Mouse (Mus musculus) embryonic facial prominence, embryonic 13.5 days (tissue): ENCODE measurements around the gene Bmpr2. TPM values are rescaled to one million over a fixed set of nuclear protein-coding genes. Genes with fewer than 3 reads are reported as not detected.

Experiments used
- ATAC-seq: fragments of 200-750 bp; cut with Nextera tagmentation; 2 replicates; pipeline ENCODE4 v1.8.0; 2017; ENCODE audit warnings: low read depth; ENCODE audit not compliant: insufficient number of reproducible peaks, insufficient read depth, low FRiP score, low TSS enrichment
- H3K27ac ChIP-seq: fragments of 300-500 bp; sonication (generic); 2 replicates; pipeline ENCODE4 v1.5.1; 2015; ENCODE audit warnings: moderate library complexity, mild to moderate bottlenecking, inconsistent platforms
- H3K27me3 ChIP-seq: fragments of 300-500 bp; sonication (generic); 2 replicates; pipeline ENCODE4 v1.6.1; 2015; ENCODE audit warnings: mild to moderate bottlenecking, inconsistent platforms
- H3K36me3 ChIP-seq: fragments of 300-500 bp; sonication (generic); 2 replicates; pipeline ENCODE4 v1.6.1; 2015; ENCODE audit warnings: mild to moderate bottlenecking, inconsistent platforms
- H3K4me1 ChIP-seq: fragments of 300-500 bp; sonication (generic); 2 replicates; pipeline ENCODE4 v1.6.1; 2015; ENCODE audit warnings: inconsistent platforms
- H3K4me2 ChIP-seq: fragments of 300-500 bp; sonication (generic); 2 replicates; pipeline ENCODE4 v1.6.1; 2015; ENCODE audit warnings: moderate library complexity, mild to moderate bottlenecking, inconsistent platforms
- H3K4me3 ChIP-seq: fragments of 300-500 bp; sonication (generic); 2 replicates; pipeline ENCODE4 v1.5.1; 2015; ENCODE audit warnings: mild to moderate bottlenecking, inconsistent platforms
- H3K9ac ChIP-seq: fragments of 300-500 bp; sonication (generic); 2 replicates; pipeline ENCODE4 v1.6.1; 2015; ENCODE audit warnings: mild to moderate bottlenecking, inconsistent platforms
- H3K9me3 ChIP-seq: fragments of 300-500 bp; sonication (generic); 2 replicates; pipeline ENCODE4 v1.6.1; 2016; ENCODE audit warnings: inconsistent platforms
- WGBS: fragments of 180-500 bp; shearing (Covaris S2); methylation state at CpG from one replicate; pipeline ENCODE4 v1.1.7; 2015; ENCODE audit warnings: mixed read lengths; 5-methylcytosine and 5-hydroxymethylcytosine counted together
- polyA plus RNA-seq: library from polyadenylated mRNA; unstranded; fragments of >200 nt; fragmentation: Nextera tagmentation; extraction: Ambion mirVana; gene quantifications from 2 replicates; pipeline ENCODE4 v1.2.1, GENCODE M21; 2015

Bmpr2 gene
- polyA plus RNA-seq, 1 experiment from 2014 or later, result 10.5 TPM

GRCm38 (mm10) chr1:59901082-59901876 lies 138.1 kb downstream of the Bmpr2 start:
- WGBS, result 90% methylated on average over 5 of the region's 5 CpGs

DNA sequence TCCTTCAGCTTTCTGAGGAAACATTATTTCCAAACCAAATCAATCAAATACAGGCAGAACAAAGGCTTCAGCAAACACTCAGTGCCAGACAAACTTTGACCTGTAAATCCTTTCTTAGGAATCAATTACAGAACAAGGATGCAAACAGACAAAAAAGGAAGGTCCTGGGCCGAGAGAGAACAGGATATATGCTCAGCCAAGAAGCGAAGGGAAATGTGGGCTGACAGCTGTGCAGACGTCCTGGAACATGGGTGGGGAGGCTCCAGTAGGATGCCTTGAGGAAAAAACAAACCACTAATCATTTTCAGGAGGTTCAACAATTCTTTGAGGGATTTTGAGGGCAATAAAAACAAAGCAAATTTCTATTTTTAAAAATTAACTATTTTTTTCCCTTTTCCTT lies 139.4 kb downstream of the Bmpr2 start:
- no peak for ATAC-seq
- Histone ChIP-seq H3K27ac (no peak overlapping the region), H3K4me1 (peaks cover 16% of the 10 kb centered on the region; the same call in 1 of the 2 replicates), H3K4me2 (no peak overlapping the region), H3K4me3 (no peak overlapping the region), H3K9me3 (no peaks in the 10 kb centered on the region), H3K27me3 (no peaks in the 10 kb centered on the region), H3K9ac (no peak overlapping the region), H3K36me3 (no peaks in the 10 kb centered on the region)
- 7% methylated on average over 3 of the region's 3 CpGs for WGBS

More at GRCm38 (mm10) chr1:59901082-59901876, 138.1 kb downstream of the Bmpr2 start:
- Histone ChIP-seq H3K9ac (no peak overlapping the region), H3K4me3 (no peak overlapping the region), H3K4me1 (peaks cover 16% of the 10 kb centered on the region; the same call in 1 of the 2 replicates), H3K4me2 (no peak overlapping the region), H3K27me3 (no peaks in the 10 kb centered on the region), H3K27ac (no peak overlapping the region), H3K9me3 (no peaks in the 10 kb centered on the region), H3K36me3 (no peaks in the 10 kb centered on the region)
- no peak for ATAC-seq

- ATAC-seq, result no peak
- no peak overlapping the region for H3K27ac ChIP-seq
- H3K9ac ChIP-seq, result no peak overlapping the region
- H3K4me3 ChIP-seq, result no peak overlapping the region
- no peaks in the 10 kb centered on the region for H3K9me3 ChIP-seq
- H3K4me1 ChIP-seq, result 0 out of 2 replicates have a peak, but pooled peaks cover 7% of the 10 kb centered on the region
- no peak overlapping the region for H3K4me2 ChIP-seq
- H3K27me3 ChIP-seq, result no peaks in the 10 kb centered on the region
- H3K36me3 ChIP-seq, result no peaks in the 10 kb centered on the region
- 92% methylated on average over 6 of the region's 6 CpGs for WGBS
These were observed 141.6 kb downstream of the Bmpr2 start for GRCm38 (mm10) chr1:59904630-59905295.

GRCm38 (mm10) chr1:59905916-59906315 lies 142.7 kb downstream of the Bmpr2 start:
- ATAC-seq, result no peak
- WGBS, result 71% methylated on average over 2 of the region's 2 CpGs

GRCm38 (mm10) chr1:59906819-59907521 lies 143.8 kb downstream of the Bmpr2 start:
- ATAC-seq, result no peak
- Histone ChIP-seq H3K4me2 (no peak overlapping the region), H3K9me3 (no peaks in the 10 kb centered on the region), H3K27ac (no peak overlapping the region), H3K36me3 (no peaks in the 10 kb centered on the region), H3K9ac (no peak overlapping the region), H3K27me3 (no peaks in the 10 kb centered on the region), H3K4me3 (no peak overlapping the region), H3K4me1 (0 out of 2 replicates have a peak, but pooled peaks cover 5% of the 10 kb centered on the region)
- WGBS, result 88% methylated on average over 13 of the region's 13 CpGs

More at GRCm38 (mm10) chr1:59905916-59906315, 142.7 kb downstream of the Bmpr2 start:
- H3K27ac ChIP-seq, result no peak overlapping the region
- no peaks in the 10 kb centered on the region for H3K9me3 ChIP-seq
- no peak overlapping the region for H3K4me3 ChIP-seq
- no peak overlapping the region for H3K4me2 ChIP-seq
- no peak overlapping the region for H3K9ac ChIP-seq
- 0 out of 2 replicates have a peak, but pooled peaks cover 7% of the 10 kb centered on the region for H3K4me1 ChIP-seq
- no peaks in the 10 kb centered on the region for H3K36me3 ChIP-seq
- no peaks in the 10 kb centered on the region for H3K27me3 ChIP-seq

DNA sequence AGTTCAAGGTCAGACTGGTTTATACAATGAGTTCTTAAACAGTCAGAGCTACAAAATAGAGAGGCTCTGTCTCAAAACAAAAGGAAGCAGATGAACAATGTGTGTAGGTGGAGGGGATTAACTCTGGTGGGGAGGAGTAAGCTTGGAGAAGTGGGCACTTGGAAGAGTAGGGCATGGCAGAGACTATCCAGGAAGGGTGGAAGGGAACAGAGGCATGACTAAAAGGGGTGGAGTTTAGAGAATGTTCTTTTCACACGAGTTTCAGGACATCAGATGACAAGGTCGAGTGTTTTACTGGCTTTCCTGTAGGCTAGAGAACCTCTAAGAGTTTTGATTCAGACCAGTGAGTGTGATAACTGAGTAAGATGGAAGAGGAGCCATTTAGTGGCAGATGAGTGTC lies 144.5 kb downstream of the Bmpr2 start:
- ATAC-seq, result no peak
- Histone ChIP-seq H3K9ac (no peak overlapping the region), H3K4me3 (no peak overlapping the region), H3K27ac (no peak overlapping the region), H3K4me1 (no peaks in the 10 kb centered on the region), H3K4me2 (no peak overlapping the region), H3K36me3 (no peaks in the 10 kb centered on the region), H3K9me3 (no peaks in the 10 kb centered on the region), H3K27me3 (no peaks in the 10 kb centered on the region)
- 32% methylated on average over 2 of the region's 2 CpGs for WGBS

DNA sequence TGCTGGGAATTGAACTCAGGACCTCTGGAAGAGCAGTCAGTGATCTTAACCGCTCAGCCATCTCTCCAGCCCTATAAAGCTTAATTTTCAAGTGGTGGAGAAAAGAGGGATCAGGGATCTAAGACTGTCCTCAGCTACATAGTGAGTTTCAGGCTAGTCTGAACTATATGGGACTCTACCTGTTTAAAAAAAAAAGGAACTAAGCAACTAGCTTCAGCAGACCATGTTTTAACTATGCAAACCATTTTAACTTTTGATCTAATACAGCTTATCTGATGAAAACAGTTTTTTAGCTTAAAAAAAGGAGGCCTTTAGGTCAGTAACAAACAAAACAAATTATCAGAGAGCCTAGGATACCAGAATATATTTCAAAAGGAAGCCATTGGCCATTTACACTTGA lies 147.7 kb downstream of the Bmpr2 start:
- Histone ChIP-seq H3K36me3 (no peaks in the 10 kb centered on the region), H3K27ac (no peak overlapping the region), H3K9me3 (no peaks in the 10 kb centered on the region), H3K9ac (no peak overlapping the region), H3K4me1 (peaks cover 21% of the 10 kb centered on the region), H3K4me2 (no peak overlapping the region), H3K4me3 (no peak overlapping the region), H3K27me3 (no peaks in the 10 kb centered on the region)
- ATAC-seq, result no peak
- 84% methylated on average over 1 of the region's 1 CpGs for WGBS

- H3K4me3 ChIP-seq, result peak within 1 kb of the TSS; percentile 99
- H3K9ac ChIP-seq, result peak within 1 kb of the TSS; percentile 93
- no peaks in the 10 kb centered on the region for H3K27me3 ChIP-seq
- peak; percentile 95 for ATAC-seq
- peak within 1 kb of the TSS; percentile 95 for H3K27ac ChIP-seq
- WGBS, result under 1% methylated on average over 68 of the region's 72 CpGs
- no peaks in the 10 kb centered on the region for H3K36me3 ChIP-seq
- no peaks in the 10 kb centered on the region for H3K9me3 ChIP-seq
- H3K4me1 ChIP-seq, result peaks cover 25% of the 10 kb centered on the region
- H3K4me2 ChIP-seq, result peak within 1 kb of the TSS; percentile 68
These were observed 149.4 kb downstream of the Bmpr2 start, which contains the start of gene Fam117b for GRCm38 (mm10) chr1:59912413-59913157. Gene Fam117b (plus strand): TSS chr1:59913006.

GRCm38 (mm10) chr1:59913195-59913868 lies 150.1 kb downstream of the Bmpr2 start:
- H3K4me1 ChIP-seq, result peaks cover 25% of the 10 kb centered on the region
- H3K4me2 ChIP-seq, result peak overlapping the region; percentile 68
- no peaks in the 10 kb centered on the region for H3K9me3 ChIP-seq
- H3K27ac ChIP-seq, result peak overlapping the region; percentile 95
- H3K4me3 ChIP-seq, result peak overlapping the region; percentile 99
- no peaks in the 10 kb centered on the region for H3K36me3 ChIP-seq
- ATAC-seq, result peak; percentile 70
- H3K9ac ChIP-seq, result peak overlapping the region; percentile 93
- WGBS, result under 1% methylated on average over 90 of the region's 98 CpGs
- H3K27me3 ChIP-seq, result no peaks in the 10 kb centered on the region

DNA sequence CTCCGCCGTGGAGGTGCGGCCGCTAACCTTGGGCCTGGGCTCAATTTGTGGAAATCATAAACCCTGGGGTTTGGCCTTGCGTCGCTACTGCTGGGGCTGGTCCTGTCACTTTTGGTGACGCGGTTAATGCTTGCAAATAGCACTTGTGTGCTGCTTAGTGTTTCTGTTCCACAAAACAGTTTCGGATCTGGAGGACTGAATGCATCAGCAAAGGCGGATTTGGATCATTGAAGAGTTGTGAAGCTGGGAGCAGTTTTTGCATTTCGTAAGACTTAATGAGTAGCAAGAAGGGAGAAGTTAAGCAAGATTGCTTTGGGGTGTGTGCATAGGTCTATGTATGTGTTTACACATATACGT lies 150.6 kb downstream of the Bmpr2 start:
- WGBS, result 2% methylated on average over 12 of the region's 12 CpGs
- Histone ChIP-seq H3K9ac (peak overlapping the region; percentile 93), H3K27ac (peak overlapping the region; percentile 95), H3K36me3 (no peaks in the 10 kb centered on the region), H3K27me3 (no peaks in the 10 kb centered on the region), H3K4me1 (peaks cover 25% of the 10 kb centered on the region), H3K9me3 (no peaks in the 10 kb centered on the region), H3K4me3 (peak overlapping the region; percentile 99), H3K4me2 (peak overlapping the region; percentile 68)
- no peak for ATAC-seq
